8 mouse cellular contexts compared by ENCODE assay signal in the genomic region with DNA sequence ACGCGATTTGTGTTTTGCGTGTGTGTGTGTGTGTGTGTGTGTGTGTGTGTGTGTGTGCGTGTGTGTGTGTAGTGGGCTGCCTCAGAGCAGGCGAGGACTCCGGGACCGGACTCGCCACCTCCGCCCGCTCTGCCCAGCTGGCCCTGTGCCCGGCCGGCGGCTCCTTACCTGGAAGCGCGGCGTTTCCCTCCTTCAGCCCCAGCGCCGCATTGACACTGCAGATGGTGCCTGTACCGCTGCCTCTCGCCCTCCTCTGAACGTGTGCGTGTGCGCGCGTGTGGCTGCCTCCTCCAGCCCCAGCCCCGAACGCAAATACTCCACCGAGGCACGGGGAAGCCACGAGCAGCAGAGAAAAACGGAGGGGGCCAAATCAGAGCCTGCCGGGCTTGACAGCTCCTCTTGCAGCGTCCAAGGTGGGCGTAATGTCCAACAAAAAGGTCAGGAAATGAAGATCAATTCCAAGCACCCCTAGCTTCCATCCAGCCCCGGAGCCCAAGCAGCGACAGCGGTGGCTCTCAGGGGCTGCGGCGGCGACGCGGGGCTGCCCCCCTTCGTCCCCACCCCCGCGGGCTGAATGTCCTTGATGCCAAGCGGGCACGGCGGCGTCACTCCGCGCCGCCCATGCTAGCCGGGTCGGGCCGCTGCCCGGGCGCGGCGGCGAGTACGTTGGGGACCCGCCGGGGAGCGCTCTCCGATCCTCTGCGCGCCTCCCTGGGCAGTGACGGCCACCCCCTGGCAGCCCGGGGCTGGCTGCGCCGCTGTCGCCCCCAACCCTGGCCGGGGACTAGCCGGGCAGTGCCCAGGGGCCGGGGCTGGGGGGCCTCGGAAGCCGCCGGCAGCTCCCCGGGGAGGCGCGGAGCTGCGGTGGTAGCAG. TPM values are rescaled to one million over a fixed set of nuclear protein-coding genes. Genes with fewer than 3 reads are reported as not detected.
A peak's percentile ranks its signal among the peaks of the same experiment; 100 is the strongest.
DNase-seq lines count a peak whose midpoint lies in the region; ATAC-seq and TF ChIP-seq lines count a peak whose summit lies in the region.

No protein-coding gene starts in this region.

- no peaks in the 10 kb centered on the region for H3K9me3 ChIP-seq in forebrain, postnatal 0 days (ENCODE audit: low read length)
- no peaks in the 10 kb centered on the region for H3K9me3 ChIP-seq in hindbrain, embryonic 12.5 days (replicated peaks)

- H3K9ac ChIP-seq in forebrain, postnatal 0 days: peak overlapping the region; percentile 91
- peak overlapping the region; percentile 95 for H3K9ac ChIP-seq in hindbrain, embryonic 12.5 days

- peak; percentile 49 for DNase-seq in NIH3T3 (ENCODE audit: low read depth)
- DNase-seq in cerebellum, adult 11 months: peak; percentile 74
- peak; percentile 79 for DNase-seq in forebrain, postnatal 0 days
- DNase-seq in layer of hippocampus, postnatal 25 days (ENCODE audit: extremely low spot score in 1 of 2, low spot score in 1 of 2): peak; percentile 45 to 68
- DNase-seq in lung, postnatal 14 days: peak; percentile 58
- DNase-seq in yolk sac, embryonic 10.5 days (ENCODE audit: low spot score): no peak

- H3K4me2 ChIP-seq in forebrain, postnatal 0 days (ENCODE audit: low read depth): peak overlapping the region; percentile 77
- H3K4me2 ChIP-seq in hindbrain, embryonic 12.5 days (replicated peaks): peak overlapping the region; percentile 90

- WGBS in forebrain, postnatal 0 days: under 1% methylated on average over 81 of the region's 82 CpGs
- under 1% methylated on average over 69 of the region's 82 CpGs for WGBS in hindbrain, embryonic 12.5 days
- under 1% methylated on average over 82 of the region's 82 CpGs for WGBS in small intestine, adult 2 months

- H3K4me1 ChIP-seq in forebrain, postnatal 0 days (ENCODE audit: insufficient read depth): peaks cover 4% of the 10 kb centered on the region; the same call in 1 of the 2 replicates
- H3K4me1 ChIP-seq in hindbrain, embryonic 12.5 days: peaks cover 47% of the 10 kb centered on the region
- peaks cover 8% of the 10 kb centered on the region for H3K4me1 ChIP-seq in small intestine, adult 2 months (ENCODE audit: control insufficient read depth, insufficient read depth, insufficient read length, low read length)

- no peak for TF ChIP-seq POLR2A in small intestine, adult 2 months (IDR thresholded peaks at IDR 0.05; ENCODE audit: low read depth, low read length)

- TF ChIP-seq CTCF in forebrain, postnatal 0 days (IDR thresholded peaks at IDR 0.05; ENCODE audit: low read depth): peak; percentile 2; the same call in 1 of the 2 replicates
- no peak for TF ChIP-seq CTCF in small intestine, adult 2 months (IDR thresholded peaks at IDR 0.05; ENCODE audit: extremely low read depth, insufficient read length, insufficient replicate concordance, low read depth, low read length)

- no peaks in the 10 kb centered on the region for H3K27me3 ChIP-seq in forebrain, postnatal 0 days (ENCODE audit: insufficient read depth, low read length)
- H3K27me3 ChIP-seq in hindbrain, embryonic 12.5 days: peaks cover 37% of the 10 kb centered on the region
- H3K27me3 ChIP-seq in small intestine, adult 2 months (ENCODE audit: control insufficient read depth, insufficient read depth, low read length): peaks cover 31% of the 10 kb centered on the region

- H3K36me3 ChIP-seq in forebrain, postnatal 0 days (ENCODE audit: insufficient read depth): no peaks in the 10 kb centered on the region
- no peaks in the 10 kb centered on the region for H3K36me3 ChIP-seq in hindbrain, embryonic 12.5 days
- H3K36me3 ChIP-seq in small intestine, adult 2 months (ENCODE audit: control insufficient read depth, insufficient read depth, low read length): no peaks in the 10 kb centered on the region

- peak overlapping the region; percentile 85 for H3K4me3 ChIP-seq in forebrain, postnatal 0 days (ENCODE audit: low read depth, low read length)
- H3K4me3 ChIP-seq in hindbrain, embryonic 12.5 days: peak overlapping the region; percentile 89
- peak overlapping the region; percentile 66 for H3K4me3 ChIP-seq in small intestine, adult 2 months (ENCODE audit: low read depth, low read length)

- peak; percentile 57 for ATAC-seq in forebrain, postnatal 0 days
- peak; percentile 44 for ATAC-seq in hindbrain, embryonic 12.5 days (ENCODE audit: low FRiP score)

- peak overlapping the region; percentile 95 for H3K27ac ChIP-seq in forebrain, postnatal 0 days (ENCODE audit: low read depth, low read length)
- peak overlapping the region; percentile 93 for H3K27ac ChIP-seq in hindbrain, embryonic 12.5 days
- H3K27ac ChIP-seq in small intestine, adult 2 months (ENCODE audit: insufficient read depth, low read depth, low read length): no peak overlapping the region

RNA-seq across cellular contexts. Expression of gene Plxna4, which starts 0.6 kb away (rescaled TPM):
- 45.5 and 51.5 TPM in 2 replicates for total RNA-seq in forebrain, postnatal 0 days (2014; rRNA removed)
- polyA plus RNA-seq in forebrain, postnatal 0 days (2015; fragmentation: Nextera tagmentation; extraction: Ambion mirVana): 9.5 and 12.0 TPM in 2 replicates
- 11.0 and 11.8 TPM in 2 replicates for polyA plus RNA-seq in hindbrain, embryonic 12.5 days (2016; fragmentation: Nextera tagmentation; extraction: Ambion mirVana)
- 100 to 1,000 TPM; 114 to 132 TPM for total RNA-seq in layer of hippocampus, postnatal 25 days (2021)
- 0.48 and 0.67 TPM in 2 replicates for polyA plus RNA-seq in small intestine, adult 2 months (2012; rRNA removed)
